Mouse (Mus musculus) liver, embryonic 14.5 days (tissue): ENCODE data around the gene Gng3. TPM values are rescaled to one million over a fixed set of nuclear protein-coding genes. Genes with fewer than 3 reads are reported as not detected.

Experiments
- ATAC-seq: fragments of 200-750 bp; cut with Nextera tagmentation; 2 replicates; pipeline ENCODE4 v1.8.0; 2017; ENCODE audit warnings: moderate number of reproducible peaks, mild to moderate bottlenecking, moderate library complexity; ENCODE audit not compliant: insufficient read depth
- DNase-seq, 3 experiments: peaks; one replicate each; pipeline ENCODE4 v3.0.0-alpha.2; 2012 to 2013; ENCODE audit warnings: low read depth in 3 of 3, low spot score in 3 of 3
- H3K27ac ChIP-seq: fragments of 300-500 bp; sonication (generic); 2 replicates; pipeline ENCODE4 v1.5.1; 2014; ENCODE audit warnings: moderate library complexity, mild to moderate bottlenecking, control low read depth, inconsistent platforms
- H3K27me3 ChIP-seq: fragments of 300-500 bp; sonication (generic); 2 replicates; pipeline ENCODE4 v1.6.1; 2014; ENCODE audit warnings: mild to moderate bottlenecking, low read length, moderate library complexity; ENCODE audit not compliant: control insufficient read depth, insufficient read depth
- H3K36me3 ChIP-seq: fragments of 300-500 bp; sonication (generic); replicated peaks from 2 replicates; pipeline ENCODE4 v1.6.1; 2014; ENCODE audit warnings: low read depth; ENCODE audit not compliant: control insufficient read depth, insufficient read depth
- H3K4me1 ChIP-seq, 2 experiments: fragments of 200-500 bp in 1 of 2; fragments of 300-500 bp in 1 of 2; sonication (generic) in 1 of 2; replicated peaks; 2 replicates each; pipeline ENCODE4 v1.6.1; 2012 to 2014; ENCODE audit warnings: antibody characterized with exemption in 1 of 2, inconsistent platforms in 1 of 2, low read length in 1 of 2; ENCODE audit not compliant: control insufficient read depth in 2 of 2, insufficient read depth in 2 of 2
- H3K4me2 ChIP-seq: fragments of 300-500 bp; sonication (generic); 2 replicates; pipeline ENCODE4 v1.6.1; 2014; ENCODE audit warnings: low read depth, mild to moderate bottlenecking, control low read depth, moderate library complexity
- H3K4me3 ChIP-seq, 2 experiments: fragments of 200-500 bp in 1 of 2; fragments of 300-500 bp in 1 of 2; sonication (generic) in 1 of 2; 2 replicates each; pipeline ENCODE4 v1.5.1; 2012 to 2014; ENCODE audit warnings: low read depth in 2 of 2, low read length in 2 of 2, mild to moderate bottlenecking in 2 of 2, control low read depth in 1 of 2, inconsistent platforms in 1 of 2, moderate library complexity in 1 of 2; ENCODE audit not compliant: insufficient read depth in 1 of 2
- H3K9ac ChIP-seq: fragments of 300-500 bp; sonication (generic); replicated peaks from 2 replicates; pipeline ENCODE4 v1.6.1; 2014; ENCODE audit warnings: mild to moderate bottlenecking, control low read depth, moderate library complexity
- H3K9me3 ChIP-seq: fragments of 300-500 bp; sonication (generic); 2 replicates; pipeline ENCODE4 v1.6.1; 2016; ENCODE audit warnings: low read length, mixed read lengths; ENCODE audit not compliant: control insufficient read depth
- CTCF ChIP-seq: IDR thresholded peaks from 2 replicates; pipeline ENCODE4 v1.5.1; 2016; ENCODE audit warnings: antibody characterized with exemption, low read depth, control low read depth
- WGBS: fragments of 180-500 bp; shearing (Covaris S2); extraction: QIAGEN DNeasy Blood & Tissue Kit; methylation state at CpG from one replicate; pipeline ENCODE4 v1.1.7; 2014; ENCODE audit not compliant: insufficient replicate concordance; 5-methylcytosine and 5-hydroxymethylcytosine counted together
- microRNA-seq: library from miRNA; unstranded; fragments of <30 nt; microRNA quantifications from one replicate; pipeline ENCODE4, GENCODE M21; 2016
- polyA plus RNA-seq, 2 experiments: library from polyadenylated mRNA; depleted of rRNA in 1 of 2; stranded (reverse) in 1 of 2; unstranded in 1 of 2; fragments of >200 nt; fragmentation: Nextera tagmentation in 1 of 2; extraction: Ambion mirVana in 1 of 2; gene quantifications; 2 replicates each; pipeline versions ENCODE4 v1.2.1 to v1.2.3; 2012 to 2014

Gene Gng3
- polyA plus RNA-seq, 2 experiments: 0.04 to 0.14 TPM

GRCm38 (mm10) chr19:8789171-8789570 lies 49.8 kb downstream of the Gng3 start:
- Histone ChIP-seq H3K27me3 (no peaks in the 10 kb centered on the region), H3K27ac (no peak overlapping the region), H3K9me3 (no peaks in the 10 kb centered on the region), H3K9ac (no peak overlapping the region), H3K36me3 (peaks cover 16% of the 10 kb centered on the region), H3K4me3 (no peak overlapping the region), H3K4me1 (peaks cover 8% of the 10 kb centered on the region in 2 experiments), H3K4me2 (no peak overlapping the region)
- ATAC-seq (no peak), DNase-seq (no peak)
- 69% methylated on average over 1 of the region's 1 CpGs for WGBS
- no peak for TF ChIP-seq CTCF

GRCm38 (mm10) chr19:8788521-8788920 lies 50.5 kb downstream of the Gng3 start:
- Histone ChIP-seq H3K36me3 (peaks cover 9% of the 10 kb centered on the region), H3K9me3 (no peaks in the 10 kb centered on the region), H3K27me3 (no peaks in the 10 kb centered on the region), H3K4me1 (peaks cover 8% of the 10 kb centered on the region in 2 experiments), H3K4me3 (no peak overlapping the region), H3K4me2 (no peak overlapping the region), H3K27ac (no peak overlapping the region), H3K9ac (no peak overlapping the region)
- DNase-seq (no peak), ATAC-seq (no peak)
- WGBS: 46% methylated on average over 3 of the region's 3 CpGs
- no peak for TF ChIP-seq CTCF

Small RNA genes lying within 50 kb of the gene (microRNA-seq; reads per million reads assigned to microRNA genes)
- not detected for gene Mir5136

Other genes starting within 250 kb of the Gng3 start
Only the 30 nearest of the 34 such genes appear.
- gene Slc3a2, start 115.8 kb downstream of the Gng3 start, polyA plus RNA-seq (2012; rRNA removed): 78.4 and 82.2 TPM in 2 replicates
- gene Slc3a2, start 115.8 kb downstream of the Gng3 start, polyA plus RNA-seq (2014; fragmentation: Nextera tagmentation; extraction: Ambion mirVana): 88.5 and 89.1 TPM in 2 replicates
- gene Wdr74, start 103.4 kb downstream of the Gng3 start, polyA plus RNA-seq (2012; rRNA removed): 27.7 and 34.1 TPM in 2 replicates
- 51.6 and 57.6 TPM in 2 replicates for gene Wdr74, start 103.4 kb downstream of the Gng3 start, polyA plus RNA-seq (2014; fragmentation: Nextera tagmentation; extraction: Ambion mirVana)
- 0.65 and 0.78 TPM in 2 replicates for gene 1700092M07Rik, start 98.5 kb downstream of the Gng3 start, polyA plus RNA-seq (2012; rRNA removed)
- 0.34 and 0.63 TPM in 2 replicates for gene 1700092M07Rik, start 98.5 kb downstream of the Gng3 start, polyA plus RNA-seq (2014; fragmentation: Nextera tagmentation; extraction: Ambion mirVana)
- 29.9 and 32.0 TPM in 2 replicates for gene Stx5a, start 97.8 kb downstream of the Gng3 start, polyA plus RNA-seq (2012; rRNA removed)
- gene Stx5a, start 97.8 kb downstream of the Gng3 start, polyA plus RNA-seq (2014; fragmentation: Nextera tagmentation; extraction: Ambion mirVana): 36.7 and 36.9 TPM in 2 replicates
- 66.2 and 90.9 TPM in 2 replicates for gene Nxf1, start 82.1 kb downstream of the Gng3 start, polyA plus RNA-seq (2012; rRNA removed)
- gene Nxf1, start 82.1 kb downstream of the Gng3 start, polyA plus RNA-seq (2014; fragmentation: Nextera tagmentation; extraction: Ambion mirVana): 77.4 and 84.9 TPM in 2 replicates
- 38.9 and 53.7 TPM in 2 replicates for gene Tmem223, start 68.2 kb downstream of the Gng3 start, polyA plus RNA-seq (2012; rRNA removed)
- gene Tmem223, start 68.2 kb downstream of the Gng3 start, polyA plus RNA-seq (2014; fragmentation: Nextera tagmentation; extraction: Ambion mirVana): 61.8 and 69.6 TPM in 2 replicates
- 63.0 and 70.8 TPM in 2 replicates for gene Tmem179b, start 64.7 kb downstream of the Gng3 start, polyA plus RNA-seq (2012; rRNA removed)
- 108 and 117 TPM in 2 replicates for gene Tmem179b, start 64.7 kb downstream of the Gng3 start, polyA plus RNA-seq (2014; fragmentation: Nextera tagmentation; extraction: Ambion mirVana)
- gene Taf6l, start 52.8 kb downstream of the Gng3 start, polyA plus RNA-seq (2012; rRNA removed): 8.3 and 10.0 TPM in 2 replicates
- 7.9 and 8.1 TPM in 2 replicates for gene Taf6l, start 52.8 kb downstream of the Gng3 start, polyA plus RNA-seq (2014; fragmentation: Nextera tagmentation; extraction: Ambion mirVana)
- gene Polr2g, start 40.6 kb downstream of the Gng3 start, polyA plus RNA-seq (2012; rRNA removed): 46.6 and 55.1 TPM in 2 replicates
- gene Polr2g, start 40.6 kb downstream of the Gng3 start, polyA plus RNA-seq (2014; fragmentation: Nextera tagmentation; extraction: Ambion mirVana): 72.8 and 79.7 TPM in 2 replicates
- 0.90 and 0.98 TPM in 2 replicates for gene Zbtb3, start 36.6 kb downstream of the Gng3 start, polyA plus RNA-seq (2012; rRNA removed)
- 1.2 and 1.5 TPM in 2 replicates for gene Zbtb3, start 36.6 kb downstream of the Gng3 start, polyA plus RNA-seq (2014; fragmentation: Nextera tagmentation; extraction: Ambion mirVana)
- gene Ttc9c, start 19.9 kb downstream of the Gng3 start, polyA plus RNA-seq (2012; rRNA removed): 11.4 and 16.9 TPM in 2 replicates
- 17.1 and 18.0 TPM in 2 replicates for gene Ttc9c, start 19.9 kb downstream of the Gng3 start, polyA plus RNA-seq (2014; fragmentation: Nextera tagmentation; extraction: Ambion mirVana)
- 20.5 and 39.5 TPM in 2 replicates for gene Hnrnpul2, start 19.2 kb downstream of the Gng3 start, polyA plus RNA-seq (2012; rRNA removed)
- 2.8 TPM in 2 replicates for gene Hnrnpul2, start 19.2 kb downstream of the Gng3 start, polyA plus RNA-seq (2014; fragmentation: Nextera tagmentation; extraction: Ambion mirVana)
- 1.3 TPM in 1 of 2 replicates, not detected in the other for gene AC129217.1, start 9.4 kb downstream of the Gng3 start, polyA plus RNA-seq (2012; rRNA removed)
- not detected in 2 replicates for gene AC129217.1, start 9.4 kb downstream of the Gng3 start, polyA plus RNA-seq (2014; fragmentation: Nextera tagmentation; extraction: Ambion mirVana)
- gene Bscl2, start 1.7 kb downstream of the Gng3 start, polyA plus RNA-seq (2012; rRNA removed): 19.7 and 26.5 TPM in 2 replicates
- gene Bscl2, start 1.7 kb downstream of the Gng3 start, polyA plus RNA-seq (2014; fragmentation: Nextera tagmentation; extraction: Ambion mirVana): 23.6 and 25.2 TPM in 2 replicates
- gene Lrrn4cl, start 11.6 kb upstream of the Gng3 start, polyA plus RNA-seq (2012; rRNA removed): 0.10 and 0.12 TPM in 2 replicates
- not detected in 2 replicates for gene Lrrn4cl, start 11.6 kb upstream of the Gng3 start, polyA plus RNA-seq (2014; fragmentation: Nextera tagmentation; extraction: Ambion mirVana)
- gene Ubxn1, start 32.3 kb upstream of the Gng3 start, polyA plus RNA-seq (2012; rRNA removed): 32.0 and 61.2 TPM in 2 replicates
- gene Ubxn1, start 32.3 kb upstream of the Gng3 start, polyA plus RNA-seq (2014; fragmentation: Nextera tagmentation; extraction: Ambion mirVana): 87.3 and 92.4 TPM in 2 replicates
- 18.5 and 22.2 TPM in 2 replicates for gene Uqcc3, start 41.7 kb upstream of the Gng3 start, polyA plus RNA-seq (2012; rRNA removed)
- gene Uqcc3, start 41.7 kb upstream of the Gng3 start, polyA plus RNA-seq (2014; fragmentation: Nextera tagmentation; extraction: Ambion mirVana): 28.3 and 35.3 TPM in 2 replicates
- gene Lbhd1, start 44.5 kb upstream of the Gng3 start, polyA plus RNA-seq (2012; rRNA removed): 3.1 and 3.7 TPM in 2 replicates
- 43.7 and 47.7 TPM in 2 replicates for gene Lbhd1, start 44.5 kb upstream of the Gng3 start, polyA plus RNA-seq (2014; fragmentation: Nextera tagmentation; extraction: Ambion mirVana)
- gene Gm49403, start 44.7 kb upstream of the Gng3 start, polyA plus RNA-seq (2012; rRNA removed): not detected in 2 replicates
- not detected in 2 replicates for gene Gm49403, start 44.7 kb upstream of the Gng3 start, polyA plus RNA-seq (2014; fragmentation: Nextera tagmentation; extraction: Ambion mirVana)
- 36.7 and 52.7 TPM in 2 replicates for gene 1810009A15Rik, start 49.7 kb upstream of the Gng3 start, polyA plus RNA-seq (2012; rRNA removed)
- gene 1810009A15Rik, start 49.7 kb upstream of the Gng3 start, polyA plus RNA-seq (2014; fragmentation: Nextera tagmentation; extraction: Ambion mirVana): 65.0 and 70.8 TPM in 2 replicates
- 0.13 TPM in 1 of 2 replicates, not detected in the other for gene Gm49416, start 49.7 kb upstream of the Gng3 start, polyA plus RNA-seq (2012; rRNA removed)
- gene Gm49416, start 49.7 kb upstream of the Gng3 start, polyA plus RNA-seq (2014; fragmentation: Nextera tagmentation; extraction: Ambion mirVana): not detected in 2 replicates
- 12.2 and 14.4 TPM in 2 replicates for gene Ints5, start 53.8 kb upstream of the Gng3 start, polyA plus RNA-seq (2012; rRNA removed)
- 14.7 and 16.3 TPM in 2 replicates for gene Ints5, start 53.8 kb upstream of the Gng3 start, polyA plus RNA-seq (2014; fragmentation: Nextera tagmentation; extraction: Ambion mirVana)
- 48.7 and 52.2 TPM in 2 replicates for gene Ganab, start 58.9 kb upstream of the Gng3 start, polyA plus RNA-seq (2012; rRNA removed)
- gene Ganab, start 58.9 kb upstream of the Gng3 start, polyA plus RNA-seq (2014; fragmentation: Nextera tagmentation; extraction: Ambion mirVana): 33.7 and 37.0 TPM in 2 replicates
- gene B3gat3, start 81.2 kb upstream of the Gng3 start, polyA plus RNA-seq (2012; rRNA removed): 23.1 and 26.6 TPM in 2 replicates
- 15.4 and 15.8 TPM in 2 replicates for gene B3gat3, start 81.2 kb upstream of the Gng3 start, polyA plus RNA-seq (2014; fragmentation: Nextera tagmentation; extraction: Ambion mirVana)
- gene Rom1, start 90.2 kb upstream of the Gng3 start, polyA plus RNA-seq (2012; rRNA removed): 2.6 and 2.8 TPM in 2 replicates
- 1.4 and 1.8 TPM in 2 replicates for gene Rom1, start 90.2 kb upstream of the Gng3 start, polyA plus RNA-seq (2014; fragmentation: Nextera tagmentation; extraction: Ambion mirVana)
- 10.9 and 11.0 TPM in 2 replicates for gene Eml3, start 90.4 kb upstream of the Gng3 start, polyA plus RNA-seq (2012; rRNA removed)
- gene Eml3, start 90.4 kb upstream of the Gng3 start, polyA plus RNA-seq (2014; fragmentation: Nextera tagmentation; extraction: Ambion mirVana): 5.6 and 7.8 TPM in 2 replicates
- 18.9 and 23.0 TPM in 2 replicates for gene Mta2, start 102.7 kb upstream of the Gng3 start, polyA plus RNA-seq (2012; rRNA removed)
- 18.5 and 22.8 TPM in 2 replicates for gene Mta2, start 102.7 kb upstream of the Gng3 start, polyA plus RNA-seq (2014; fragmentation: Nextera tagmentation; extraction: Ambion mirVana)
- gene Tut1, start 114.7 kb upstream of the Gng3 start, polyA plus RNA-seq (2012; rRNA removed): 9.3 and 9.5 TPM in 2 replicates
- 10.0 and 11.5 TPM in 2 replicates for gene Tut1, start 114.7 kb upstream of the Gng3 start, polyA plus RNA-seq (2014; fragmentation: Nextera tagmentation; extraction: Ambion mirVana)
- gene Eef1g, start 127.8 kb upstream of the Gng3 start, polyA plus RNA-seq (2012; rRNA removed): 120 and 178 TPM in 2 replicates
- gene Eef1g, start 127.8 kb upstream of the Gng3 start, polyA plus RNA-seq (2014; fragmentation: Nextera tagmentation; extraction: Ambion mirVana): 183 and 201 TPM in 2 replicates
- gene Ahnak, start 150.1 kb upstream of the Gng3 start, polyA plus RNA-seq (2012; rRNA removed): 0.35 and 0.83 TPM in 2 replicates
- 1.5 and 1.7 TPM in 2 replicates for gene Ahnak, start 150.1 kb upstream of the Gng3 start, polyA plus RNA-seq (2014; fragmentation: Nextera tagmentation; extraction: Ambion mirVana)